Mouse (Mus musculus): ENCODE results near the gene Fip1l1.

Fip1l1 gene

GRCm38 (mm10) chr5:74617816-74618572, 82.7 kb downstream of the Fip1l1 start:
- DNase-seq: no peak

- DNase-seq: peak; percentile 28
Measured at GRCm38 (mm10) chr5:74618573-74619059, 83.4 kb downstream of the Fip1l1 start.

GRCm38 (mm10) chr5:74621691-74622470, 86.6 kb downstream of the Fip1l1 start:
- DNase-seq: no peak

GRCm38 (mm10) chr5:74623316-74624000, 88.2 kb downstream of the Fip1l1 start:
- DNase-seq: no peak

GRCm38 (mm10) chr5:74624385-74624784, 89.1 kb downstream of the Fip1l1 start:
- DNase-seq: no peak

- DNase-seq: no peak
Measured at GRCm38 (mm10) chr5:74628001-74628400, 92.8 kb downstream of the Fip1l1 start.

DNA sequence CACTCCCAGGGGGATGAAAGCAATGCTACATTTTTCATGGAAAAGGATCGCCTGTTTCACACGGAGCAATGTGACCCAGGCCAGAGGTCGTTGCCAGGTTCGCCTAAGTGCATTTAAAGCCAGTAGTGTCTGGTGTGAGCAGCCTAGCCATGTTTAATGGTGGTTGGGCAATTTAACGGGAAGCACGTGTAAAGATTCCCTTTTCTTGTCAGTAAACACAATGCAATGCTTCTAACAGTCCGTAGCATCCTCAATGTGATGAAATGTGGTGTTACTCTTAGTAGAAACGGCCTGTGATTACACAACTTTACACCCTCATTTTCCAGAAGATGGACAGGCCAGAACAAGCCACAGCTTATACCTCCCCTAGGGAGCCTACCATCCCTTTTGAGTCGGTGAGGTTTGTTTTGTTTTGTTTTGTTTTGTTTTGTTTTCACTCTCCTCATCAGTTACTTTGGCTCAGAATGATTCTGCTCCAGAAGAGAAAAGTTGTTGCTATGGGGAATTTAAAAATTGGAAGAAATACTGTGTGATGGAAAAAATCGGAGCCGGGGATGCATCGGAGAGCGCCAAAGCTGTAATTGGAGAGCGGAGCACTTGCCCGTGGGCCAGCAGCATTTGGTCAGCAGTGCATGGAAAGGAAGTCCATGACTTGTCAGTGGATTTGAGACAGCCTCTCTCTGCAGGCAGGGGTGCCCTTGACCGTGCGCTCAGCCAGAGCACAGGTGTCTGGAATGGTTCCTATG, 97.3 kb downstream of the Fip1l1 start:
- DNase-seq: no peak

- DNase-seq: no peak
Measured at GRCm38 (mm10) chr5:74633453-74633852, 98.2 kb downstream of the Fip1l1 start.

DNA sequence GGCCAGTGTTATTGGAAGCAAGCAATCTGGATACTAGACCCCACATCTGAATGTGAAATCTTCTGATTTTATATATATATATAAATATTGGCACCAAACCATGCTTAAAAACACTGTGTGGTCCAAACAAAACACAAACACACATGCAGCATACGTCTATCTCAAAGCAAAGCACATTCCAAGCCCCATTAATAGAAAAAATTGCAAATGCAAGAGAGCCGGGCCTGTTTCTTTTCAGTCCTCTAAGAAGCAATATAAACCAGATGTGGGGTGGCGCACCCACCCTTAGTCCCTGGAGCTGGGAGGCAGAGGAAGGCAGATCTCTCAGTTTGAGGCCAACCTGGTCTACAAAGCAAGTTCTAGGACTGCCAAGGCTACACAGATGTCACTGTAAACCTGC, 99.1 kb downstream of the Fip1l1 start:
- no peak for DNase-seq

GRCm38 (mm10) chr5:74639516-74639915, 104.3 kb downstream of the Fip1l1 start:
- no peak for DNase-seq

DNA sequence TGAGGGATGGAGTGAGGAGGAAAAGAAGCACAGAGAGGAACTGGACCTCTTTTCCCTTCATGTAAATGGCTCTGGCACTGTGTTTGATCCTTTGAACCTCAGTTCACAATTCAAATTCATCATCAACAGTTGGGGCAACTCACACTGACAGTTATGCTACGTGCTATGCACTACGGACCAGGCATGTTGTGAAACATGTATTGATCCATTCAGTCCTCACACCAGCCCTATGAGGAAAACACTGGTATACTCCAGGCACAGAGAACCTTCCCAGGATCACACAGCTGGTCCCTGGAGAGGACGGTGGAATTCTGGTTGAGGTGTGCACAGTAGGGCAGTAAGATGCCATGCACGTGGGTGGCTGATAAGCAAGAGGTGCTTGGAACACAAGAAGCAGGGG, 105.3 kb downstream of the Fip1l1 start:
- DNase-seq: no peak

- peak; percentile 15 for DNase-seq
Measured at GRCm38 (mm10) chr5:74641000-74641399, 105.8 kb downstream of the Fip1l1 start.

- DNase-seq: no peak
Measured at GRCm38 (mm10) chr5:74642291-74642690, 107.0 kb downstream of the Fip1l1 start.

- no peak for DNase-seq
Measured at GRCm38 (mm10) chr5:74647584-74647984, 112.3 kb downstream of the Fip1l1 start.

DNA sequence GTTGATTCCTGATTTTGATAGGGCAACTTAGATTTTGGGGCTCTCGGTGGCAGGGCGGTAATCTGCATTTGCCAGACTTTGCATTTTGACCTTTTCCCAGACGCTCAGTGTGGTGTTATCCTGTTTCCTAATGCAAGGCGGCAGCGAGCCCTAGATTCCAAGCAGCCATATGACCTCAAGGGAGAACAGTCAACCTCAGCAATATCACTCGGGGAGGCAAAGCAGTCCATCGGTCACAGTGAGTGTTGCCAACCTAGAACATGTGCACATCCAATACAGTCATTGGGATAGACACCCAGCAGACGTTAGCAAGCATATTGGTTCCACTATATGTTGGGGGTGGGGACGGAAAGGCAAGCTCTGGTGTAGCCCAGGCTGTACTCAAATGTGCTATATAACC, 113.0 kb downstream of the Fip1l1 start:
- no peak for DNase-seq

Measured in cerebellum, adult 8-10 months (tissue).